Mouse (Mus musculus) yolk sac, embryonic 10.5 days (tissue): ENCODE data around the gene Lcn10.
"Not testable (repeated sequence)": the region's sequence is repeated elsewhere in the genome, so short reads cannot be mapped to it uniquely, and the experiment has no call there.

Experiments used
- DNase-seq: peaks from one replicate; pipeline ENCODE4 v3.0.0-alpha.2; 2017; ENCODE audit warnings: low spot score

Gene Lcn10

DNA sequence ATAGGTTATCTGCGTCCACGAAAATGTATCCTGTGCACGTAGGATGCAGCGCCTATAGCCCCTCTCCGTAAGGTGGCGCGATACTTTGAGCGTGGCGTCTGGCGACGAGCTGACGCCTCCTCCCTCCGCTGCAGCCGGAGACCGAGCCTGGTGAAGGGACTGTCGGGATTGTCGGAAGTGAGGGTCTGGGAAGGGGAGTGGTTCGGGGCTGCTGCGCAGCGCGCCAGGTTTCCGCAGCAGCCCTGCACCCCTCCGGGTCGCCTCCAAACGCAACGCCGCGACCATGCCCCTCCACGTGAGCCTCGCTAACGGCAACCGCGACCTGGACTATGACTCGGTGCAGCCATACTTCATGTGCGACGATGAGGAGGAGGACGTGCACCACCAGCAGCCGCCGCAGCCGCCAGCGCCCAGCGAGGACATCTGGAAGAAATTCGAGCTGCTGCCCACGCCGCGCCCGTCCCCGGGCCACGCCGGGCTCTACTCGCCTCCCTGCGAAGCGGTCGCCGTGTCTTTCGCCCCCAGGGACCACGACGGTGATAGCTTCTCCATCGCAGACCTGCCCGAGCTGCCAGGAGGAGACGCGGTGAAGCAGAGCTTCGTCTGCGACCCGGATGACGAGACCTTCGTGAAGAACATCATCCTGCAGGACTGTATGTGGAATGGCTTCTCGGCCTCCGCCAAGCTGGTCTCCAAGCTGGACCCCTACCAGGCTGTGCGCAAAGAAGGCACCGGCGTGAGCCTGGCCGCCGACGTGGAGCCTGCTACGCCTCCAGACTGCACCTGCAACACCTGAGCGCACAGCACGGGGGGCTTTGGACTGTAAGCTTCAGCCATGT is 24.3 kb downstream of the Lcn10 start, which contains the start of gene Bmyc:
TSS of gene Bmyc (plus strand) at position 97 of the 839 bp plus-strand sequence.
- peak; percentile 75 for DNase-seq

GRCm38 (mm10) chr2:25708121-25708520 is 25.6 kb downstream of the Lcn10 start:
- no peak for DNase-seq

GRCm38 (mm10) chr2:25709056-25709455 is 26.5 kb downstream of the Lcn10 start:
- DNase-seq = not testable (repeated sequence)

DNA sequence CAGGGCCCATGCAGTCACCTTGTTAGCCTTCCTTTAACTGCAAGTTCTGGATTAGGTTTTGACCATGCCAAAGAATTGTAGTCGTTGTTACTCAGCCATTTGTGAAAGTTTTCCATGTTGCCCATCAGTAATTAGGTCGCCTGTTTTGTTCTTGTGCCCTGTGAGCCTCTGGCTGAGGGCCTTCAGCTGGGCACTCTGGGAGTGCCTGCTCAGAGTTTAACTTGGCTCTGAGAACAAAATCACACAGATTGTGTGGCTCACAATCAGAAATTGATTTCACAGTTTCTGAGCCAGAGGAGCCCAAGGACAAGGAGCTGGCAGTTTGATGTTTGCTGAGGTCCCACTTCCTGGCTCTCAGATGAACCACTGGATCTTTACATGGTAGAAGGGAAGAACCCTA is 27.3 kb downstream of the Lcn10 start:
- not testable (repeated sequence) for DNase-seq

- DNase-seq = not testable (repeated sequence)
Observed at GRCm38 (mm10) chr2:25711641-25712040, 29.1 kb downstream of the Lcn10 start.

- no peak for DNase-seq
Observed at GRCm38 (mm10) chr2:25717222-25717621, 34.7 kb downstream of the Lcn10 start.

DNA sequence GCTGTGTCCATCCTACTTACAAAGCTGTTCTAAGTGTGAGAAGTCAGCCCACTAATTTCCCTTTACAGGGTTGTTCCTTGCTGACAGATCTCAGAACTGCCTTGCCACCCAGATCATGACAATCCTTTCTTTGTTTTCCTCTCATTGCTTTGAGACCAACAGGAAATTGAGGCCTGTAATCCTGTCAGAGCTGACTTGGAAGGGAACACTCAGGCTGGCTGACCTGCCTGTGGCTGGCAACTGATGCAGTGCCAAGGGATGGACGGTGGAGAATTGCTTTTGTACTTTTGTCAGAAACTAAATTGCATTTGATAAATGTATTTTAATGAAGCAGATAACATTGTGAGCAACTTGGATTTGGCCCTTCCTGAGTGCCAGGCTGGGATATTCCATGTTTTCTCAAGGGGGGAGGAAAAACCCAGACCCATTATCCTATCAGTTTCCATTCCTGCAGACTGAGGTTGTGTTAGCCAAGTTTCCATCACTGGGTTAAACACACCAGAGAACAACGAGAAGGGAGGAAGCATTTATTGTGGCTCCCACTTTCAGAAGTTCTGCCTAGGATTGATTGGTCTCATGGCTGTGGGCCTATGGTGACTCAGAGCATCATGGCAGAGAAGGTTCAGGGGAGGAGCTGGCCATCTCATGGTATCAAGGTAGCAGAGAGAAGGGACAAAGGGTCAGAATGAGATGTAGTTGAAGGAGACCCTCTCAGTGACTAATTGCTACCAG is 50.8 kb downstream of the Lcn10 start:
- DNase-seq = no peak
